Mouse (Mus musculus) regulatory T cell (primary cell): Measurements from ENCODE around the gene Car15.

Experiments used
- in situ Hi-C: fragments of 300-600 bp; cut with MboI, MseI; formaldehyde crosslinking; loops from one replicate; pipeline ENCODE4 v1.15.1; 2025; ENCODE audit warnings: high pct_unique_total_duplicates

The Car15 gene

DNA sequence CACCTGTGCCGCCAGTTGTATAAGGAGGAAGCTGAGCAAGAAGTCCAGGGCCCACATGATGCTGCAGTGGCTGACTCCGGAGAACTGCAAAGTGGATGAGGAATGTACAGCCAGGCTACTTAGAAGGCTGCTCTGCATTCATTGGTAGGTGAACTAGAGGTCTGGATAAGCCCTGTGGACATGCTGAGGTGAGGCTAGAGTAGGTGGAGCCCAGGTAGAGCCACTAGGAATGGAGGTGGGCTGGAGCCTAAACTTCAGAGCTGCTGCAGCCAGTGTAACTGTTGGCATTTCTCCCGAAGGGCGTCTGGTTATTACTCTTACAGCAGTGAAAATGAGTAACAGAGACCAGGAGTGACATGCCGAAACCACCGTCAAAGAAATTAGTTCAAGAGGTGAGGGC, at the start of gene Car15:
TSS of gene Car15 (minus strand) at position 314 of the 400 bp plus-strand sequence.
- in situ Hi-C loops: no loop called here

DNA sequence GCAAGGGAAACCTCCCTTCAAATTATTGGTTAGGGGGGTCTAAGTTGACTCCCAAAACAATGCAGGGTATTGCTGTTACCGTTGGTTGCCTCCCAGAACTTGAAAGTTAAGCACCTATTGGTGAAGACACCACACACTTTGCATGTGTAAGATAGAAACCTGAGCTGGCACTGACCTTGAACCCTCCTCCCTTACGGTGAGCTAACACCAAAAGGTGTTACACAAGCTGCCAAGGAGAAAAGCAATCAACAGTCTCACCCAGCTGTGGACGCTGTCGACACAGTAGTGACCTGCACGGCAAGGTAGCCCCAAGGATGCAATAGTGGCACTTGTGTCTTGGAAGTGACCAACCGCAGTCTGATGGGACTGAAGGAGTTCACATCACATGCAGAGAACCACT, 46.0 kb upstream of the Car15 start:
- in situ Hi-C loops: no loop called here

- in situ Hi-C loops: no loop called here
Measured at GRCm38 (mm10) chr16:17882196-17882595, 44.0 kb upstream of the Car15 start.

GRCm38 (mm10) chr16:17879571-17879970, 41.4 kb upstream of the Car15 start:
- in situ Hi-C loops: no loop called here

GRCm38 (mm10) chr16:17876096-17876495, 37.9 kb upstream of the Car15 start:
- in situ Hi-C loops: no loop called here

GRCm38 (mm10) chr16:17875174-17875573, 37.0 kb upstream of the Car15 start:
- in situ Hi-C loops: no loop called here

DNA sequence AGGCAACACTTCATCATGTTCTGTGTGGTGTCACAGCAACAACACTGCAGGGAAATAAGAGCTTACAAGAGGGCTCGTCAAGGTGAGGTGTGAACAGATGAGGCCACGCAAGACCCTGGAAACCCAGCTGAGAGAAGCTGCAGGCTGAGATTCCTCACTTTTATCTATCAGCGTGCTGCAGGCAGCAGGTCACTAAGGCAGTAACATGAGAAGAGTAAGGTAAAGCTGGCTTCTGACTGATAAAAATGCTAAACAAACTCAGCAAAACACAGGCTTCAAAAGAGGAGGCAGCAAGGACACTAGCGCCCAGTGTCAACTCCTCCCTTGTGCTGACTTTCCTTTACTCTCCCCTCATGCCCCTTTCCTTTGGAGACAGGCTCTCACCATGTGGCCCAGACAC, 34.8 kb upstream of the Car15 start:
- in situ Hi-C loops: no loop called here

DNA sequence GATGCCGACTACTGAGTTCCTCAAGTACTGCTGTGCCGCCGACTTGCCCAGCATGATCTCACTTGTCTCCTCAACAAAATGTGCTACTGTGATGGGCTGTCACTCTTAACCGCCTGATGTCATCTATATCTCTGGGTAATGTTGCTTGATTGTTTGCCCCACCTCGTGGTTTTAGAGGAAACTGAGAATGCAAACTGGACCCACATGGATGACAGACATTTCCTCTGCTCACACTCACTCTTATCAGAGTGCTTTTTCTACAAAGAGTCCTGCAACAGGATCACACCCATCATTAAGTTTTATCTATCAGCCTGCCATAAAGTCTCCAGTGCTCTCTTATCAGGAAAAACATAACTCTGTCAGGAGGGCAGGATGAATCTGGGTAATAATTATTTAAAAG, 33.1 kb upstream of the Car15 start:
- in situ Hi-C loops: no loop called here

- in situ Hi-C loops: loop anchor here (10.0 kb wide), 1 partner anchor 329 kb away; no protein-coding TSS in a partner anchor
Measured at GRCm38 (mm10) chr16:17865770-17866169, 27.6 kb upstream of the Car15 start.

- in situ Hi-C loops: loop anchor here (10.0 kb wide), 1 partner anchor 330 kb away; no protein-coding TSS in a partner anchor
Measured at GRCm38 (mm10) chr16:17865293-17865692, 27.1 kb upstream of the Car15 start.

DNA sequence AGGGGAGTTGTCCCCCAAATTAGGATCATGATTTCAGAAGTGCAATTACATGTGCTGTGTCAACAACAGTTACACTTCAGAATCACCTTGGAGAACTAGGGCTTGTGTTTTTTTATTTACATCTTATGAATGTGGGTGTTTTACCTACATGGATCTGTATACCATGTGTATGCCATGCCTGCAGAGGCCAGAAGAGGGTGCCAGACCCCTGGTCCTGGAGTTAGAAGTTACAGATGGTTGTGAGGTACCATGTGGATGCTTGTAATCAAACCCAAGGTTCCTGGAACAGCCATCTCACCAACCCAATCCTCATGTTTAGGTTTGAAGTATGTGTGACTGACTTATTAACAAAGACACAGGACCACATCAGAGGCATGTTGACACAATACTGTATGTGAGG, 20.4 kb upstream of the Car15 start:
- in situ Hi-C loops: no loop called here

GRCm38 (mm10) chr16:17857157-17857556, 19.0 kb upstream of the Car15 start:
- in situ Hi-C loops: no loop called here

DNA sequence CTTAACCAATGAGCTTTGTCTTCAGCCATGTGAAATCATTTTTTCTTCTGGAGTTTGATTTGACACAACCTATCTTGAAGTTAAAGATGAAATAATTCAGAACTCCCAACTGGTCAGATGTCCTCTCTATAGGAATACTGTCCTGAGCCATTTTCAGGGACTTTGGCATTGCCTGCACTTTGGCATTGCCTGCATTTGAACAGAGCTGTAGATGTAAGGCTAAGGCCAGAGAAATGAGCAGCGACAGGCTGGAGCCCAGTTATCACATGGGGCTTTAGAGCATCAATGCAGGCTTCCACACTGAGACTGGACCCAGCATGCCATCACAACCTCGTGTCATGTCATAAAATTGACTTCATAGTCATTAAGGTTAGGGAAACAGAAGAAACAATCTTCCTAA, 15.1 kb upstream of the Car15 start:
- in situ Hi-C loops: no loop called here

DNA sequence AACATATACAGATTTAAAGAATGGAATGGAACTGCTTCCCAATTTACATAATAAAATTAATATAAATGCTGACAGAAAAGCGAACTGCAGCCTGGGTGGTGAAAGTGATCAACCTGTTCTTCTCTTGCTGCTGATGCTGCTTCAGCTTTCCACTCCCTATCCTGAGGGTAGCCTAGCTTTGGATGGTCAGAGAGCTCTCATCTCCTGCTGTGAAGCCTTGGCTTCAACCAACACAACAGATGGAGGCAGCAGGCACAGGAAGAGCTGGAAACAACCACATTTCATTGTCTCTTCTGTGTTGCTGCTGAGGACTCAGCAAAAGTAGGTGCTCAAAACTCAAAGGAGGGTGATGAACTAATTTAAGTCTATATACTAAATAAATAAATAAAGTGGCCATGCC, 13.7 kb upstream of the Car15 start:
- in situ Hi-C loops: no loop called here

GRCm38 (mm10) chr16:17851331-17851730, 13.2 kb upstream of the Car15 start:
- in situ Hi-C loops: no loop called here

- in situ Hi-C loops: no loop called here
Measured at GRCm38 (mm10) chr16:17849486-17849885, 11.3 kb upstream of the Car15 start.

DNA sequence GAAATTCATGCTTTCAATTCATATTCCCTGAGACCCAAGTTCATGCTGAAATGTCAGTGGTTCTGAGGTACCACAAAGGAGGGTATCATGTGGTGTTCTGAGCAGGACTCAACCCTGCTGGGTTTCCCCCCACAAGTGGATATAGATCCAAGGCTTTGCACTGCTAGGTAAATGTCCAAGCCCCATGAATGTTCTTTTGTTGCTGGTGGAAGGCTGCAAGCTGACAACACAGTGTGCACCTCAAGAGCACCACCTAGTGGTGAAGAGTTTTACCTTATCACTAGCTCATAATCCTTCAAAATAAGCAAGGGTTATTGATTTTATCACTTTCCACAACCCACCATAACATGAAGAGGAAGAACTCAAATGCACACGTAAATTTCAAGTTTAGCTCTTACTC, 10.8 kb upstream of the Car15 start:
- in situ Hi-C loops: no loop called here

GRCm38 (mm10) chr16:17848431-17848830, 10.3 kb upstream of the Car15 start:
- in situ Hi-C loops: no loop called here

- in situ Hi-C loops: no loop called here
Measured at GRCm38 (mm10) chr16:17843701-17844365, 5.7 kb upstream of the Car15 start.

- in situ Hi-C loops: no loop called here
Measured at GRCm38 (mm10) chr16:17842437-17842836, 4.3 kb upstream of the Car15 start.

GRCm38 (mm10) chr16:17839976-17840375, 1.8 kb upstream of the Car15 start:
- in situ Hi-C loops: no loop called here

- in situ Hi-C loops: no loop called here
Measured at GRCm38 (mm10) chr16:17835481-17835880, 2.7 kb downstream of the Car15 start.

DNA sequence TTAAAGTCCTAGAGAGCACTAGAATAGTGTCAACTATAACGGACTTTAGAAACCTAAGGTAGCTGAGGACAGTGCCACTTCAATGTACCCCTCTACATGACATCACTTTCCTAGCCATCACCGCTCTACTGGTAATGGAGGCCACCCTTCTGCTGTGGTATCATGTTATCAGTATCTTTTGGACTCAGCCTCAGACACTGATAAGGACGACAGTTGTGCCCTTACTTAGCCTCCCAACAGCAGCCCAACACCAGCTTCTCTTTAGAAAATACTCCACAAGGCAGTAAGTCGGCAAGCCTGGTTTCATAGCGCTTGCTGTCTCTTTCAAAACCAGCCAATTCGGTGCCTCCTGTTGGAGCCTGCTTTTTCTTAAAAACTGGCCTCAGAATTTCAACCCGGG, 3.6 kb downstream of the Car15 start:
- in situ Hi-C loops: no loop called here
